Mouse (Mus musculus): ENCODE data around the gene Rnf6.
"Not testable (repeated sequence)": the region's sequence is repeated elsewhere in the genome, so short reads cannot be mapped to it uniquely, and the experiment has no call there.

- not testable (repeated sequence) for TF ChIP-seq POLR2A, CTCF (IDR thresholded peaks at IDR 0.05; ENCODE audit: extremely low read depth, insufficient read depth, low read length)
Measured at GRCm38 (mm10) chr5:146160439-146160838, 60.9 kb downstream of the Rnf6 start, which contains the start of gene Gm5565.

All from cortical plate, adult 2 months (tissue).